Mouse (Mus musculus) limb, embryonic 15.5 days (tissue): ENCODE data around the gene Gm21988. TPM values are rescaled to one million over a fixed set of nuclear protein-coding genes. Genes with fewer than 3 reads are reported as not detected.
A peak's percentile ranks its signal among the peaks of the same experiment; 100 is the strongest.

ENCODE experiments used
- ATAC-seq: fragments of 200-750 bp; cut with Nextera tagmentation; 2 replicates; pipeline ENCODE4 v1.8.0; 2017; ENCODE audit warnings: low read depth, moderate TSS enrichment; ENCODE audit not compliant: insufficient number of reproducible peaks, low FRiP score, low TSS enrichment
- H3K27ac ChIP-seq: fragments of 300-500 bp; sonication (generic); 2 replicates; pipeline ENCODE4 v1.5.1; 2015; ENCODE audit warnings: moderate library complexity, mild to moderate bottlenecking, inconsistent platforms
- H3K27me3 ChIP-seq: fragments of 300-500 bp; sonication (generic); 2 replicates; pipeline ENCODE4 v1.6.1; 2015; ENCODE audit warnings: inconsistent platforms
- H3K36me3 ChIP-seq: fragments of 300-500 bp; sonication (generic); 2 replicates; pipeline ENCODE4 v1.6.1; 2015; ENCODE audit warnings: inconsistent platforms
- H3K4me1 ChIP-seq: fragments of 300-500 bp; sonication (generic); 2 replicates; pipeline ENCODE4 v1.6.1; 2015; ENCODE audit warnings: inconsistent platforms
- H3K4me2 ChIP-seq: fragments of 300-500 bp; sonication (generic); 2 replicates; pipeline ENCODE4 v1.6.1; 2015; ENCODE audit warnings: mild to moderate bottlenecking, inconsistent platforms
- H3K4me3 ChIP-seq: fragments of 300-500 bp; sonication (generic); 2 replicates; pipeline ENCODE4 v1.5.1; 2015; ENCODE audit warnings: mild to moderate bottlenecking, inconsistent platforms
- H3K9ac ChIP-seq: fragments of 300-500 bp; sonication (generic); 2 replicates; pipeline ENCODE4 v1.6.1; 2015; ENCODE audit warnings: inconsistent platforms
- H3K9me3 ChIP-seq: fragments of 300-500 bp; sonication (generic); 2 replicates; pipeline ENCODE4 v1.6.1; 2016; ENCODE audit warnings: inconsistent platforms
- WGBS: fragments of 180-500 bp; shearing (Covaris S2); methylation state at CpG from one replicate; pipeline ENCODE4 v1.1.7; 2015; 5-methylcytosine and 5-hydroxymethylcytosine counted together
- polyA plus RNA-seq: library from polyadenylated mRNA; unstranded; fragments of >200 nt; fragmentation: Nextera tagmentation; extraction: Ambion mirVana; gene quantifications from 2 replicates; pipeline ENCODE4 v1.2.1, GENCODE M21; 2015

Gene Gm21988
- polyA plus RNA-seq, 1 experiment from 2014 or later: 12.1 TPM

DNA sequence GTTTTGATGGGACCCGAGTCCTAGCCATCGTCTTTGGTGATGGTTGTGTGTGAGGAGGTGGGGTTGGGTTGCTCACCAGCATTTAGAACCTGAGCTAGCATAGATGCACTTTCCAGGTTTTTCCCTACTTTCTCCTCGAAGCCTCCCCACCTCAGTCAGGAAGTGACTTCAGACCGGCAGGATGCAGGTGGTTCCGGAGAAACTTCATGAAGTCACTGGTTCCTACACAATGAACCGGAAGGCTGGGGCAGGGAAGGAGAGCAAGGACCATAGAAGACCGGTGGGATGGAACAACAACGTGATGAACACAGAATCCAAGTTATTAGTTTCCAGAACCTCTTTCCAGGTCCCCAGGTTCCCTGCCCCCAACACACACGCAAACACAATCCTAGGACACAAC is 15.9 kb downstream of the Gm21988 start:
- no peak overlapping the region for H3K27ac ChIP-seq
- no peak overlapping the region for H3K4me3 ChIP-seq
- H3K9me3 ChIP-seq: no peaks in the 10 kb centered on the region
- no peak overlapping the region for H3K9ac ChIP-seq
- no peak for ATAC-seq
- H3K27me3 ChIP-seq: peaks cover 52% of the 10 kb centered on the region
- no peak overlapping the region for H3K4me2 ChIP-seq
- no peaks in the 10 kb centered on the region for H3K36me3 ChIP-seq
- WGBS: 76% methylated on average over 9 of the region's 9 CpGs
- peaks cover 41% of the 10 kb centered on the region for H3K4me1 ChIP-seq

- Histone ChIP-seq H3K27me3 (peaks cover 43% of the 10 kb centered on the region), H3K9ac (peak overlapping the region; percentile 44; the same call in 1 of the 2 replicates), H3K4me3 (peak overlapping the region; percentile 50), H3K36me3 (no peaks in the 10 kb centered on the region), H3K9me3 (no peaks in the 10 kb centered on the region), H3K4me1 (peaks cover 35% of the 10 kb centered on the region), H3K4me2 (peak overlapping the region; percentile 91), H3K27ac (peak overlapping the region; percentile 85)
- no peak for ATAC-seq
- 11% methylated on average over 14 of the region's 14 CpGs for WGBS
These were observed 17.8 kb downstream of the Gm21988 start for GRCm38 (mm10) chr11:70221603-70222500.

DNA sequence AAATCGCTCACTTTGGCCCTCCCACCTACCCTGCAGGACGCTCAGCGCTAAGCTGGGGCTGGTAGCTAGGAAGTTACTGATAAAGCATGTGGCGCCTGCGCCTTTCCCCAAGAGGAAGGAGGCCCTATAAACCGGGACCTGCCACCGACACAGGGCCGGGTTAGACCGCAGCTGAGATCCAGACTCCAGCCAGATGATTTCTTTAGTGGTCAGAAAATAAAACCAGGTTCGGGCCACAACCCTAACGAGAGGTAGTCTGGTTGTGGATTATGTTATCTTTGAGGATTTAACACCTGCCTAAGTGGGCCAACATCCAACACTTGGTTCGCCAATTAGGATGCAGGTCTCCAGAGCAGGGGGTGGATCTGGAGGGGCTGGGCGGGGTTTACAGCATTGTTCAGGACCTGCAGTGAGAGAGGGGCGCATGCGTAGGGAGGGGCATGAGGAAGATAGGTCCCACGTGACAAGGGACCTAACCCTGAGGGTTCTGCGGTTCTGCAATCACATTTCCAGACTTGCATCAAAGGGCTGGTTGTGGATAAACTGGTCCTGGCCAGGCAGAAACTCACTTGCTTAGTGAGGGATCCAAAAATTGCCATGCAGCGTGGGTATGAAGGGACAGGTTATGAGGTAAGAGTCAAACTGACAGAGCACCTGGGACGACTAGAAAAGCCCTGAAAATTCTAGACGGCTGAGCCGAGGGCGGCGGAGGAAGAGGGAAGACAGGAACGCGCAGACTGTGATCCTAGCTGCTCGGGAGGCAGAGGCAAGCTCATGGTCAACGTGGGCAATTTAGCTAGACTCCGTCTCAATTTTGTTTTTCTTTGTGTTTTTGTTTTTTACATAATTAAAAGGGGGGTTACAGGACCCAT is 18.7 kb downstream of the Gm21988 start, which contains the start of gene Slc16a13:
Slc16a13 (minus strand) TSS at position 334 of the 872 bp plus-strand sequence.
- ATAC-seq: peak; percentile 82; the same call in 1 of the 2 replicates
- H3K4me1 ChIP-seq: peaks cover 26% of the 10 kb centered on the region
- H3K4me3 ChIP-seq: peak within 1 kb of the TSS; percentile 50
- peak within 1 kb of the TSS; percentile 91 for H3K4me2 ChIP-seq
- H3K9me3 ChIP-seq: no peaks in the 10 kb centered on the region
- H3K27ac ChIP-seq: peak within 1 kb of the TSS; percentile 85
- H3K36me3 ChIP-seq: no peaks in the 10 kb centered on the region
- peaks cover 43% of the 10 kb centered on the region for H3K27me3 ChIP-seq
- peak within 1 kb of the TSS; percentile 47 for H3K9ac ChIP-seq
- WGBS: under 1% methylated on average over 28 of the region's 28 CpGs

DNA sequence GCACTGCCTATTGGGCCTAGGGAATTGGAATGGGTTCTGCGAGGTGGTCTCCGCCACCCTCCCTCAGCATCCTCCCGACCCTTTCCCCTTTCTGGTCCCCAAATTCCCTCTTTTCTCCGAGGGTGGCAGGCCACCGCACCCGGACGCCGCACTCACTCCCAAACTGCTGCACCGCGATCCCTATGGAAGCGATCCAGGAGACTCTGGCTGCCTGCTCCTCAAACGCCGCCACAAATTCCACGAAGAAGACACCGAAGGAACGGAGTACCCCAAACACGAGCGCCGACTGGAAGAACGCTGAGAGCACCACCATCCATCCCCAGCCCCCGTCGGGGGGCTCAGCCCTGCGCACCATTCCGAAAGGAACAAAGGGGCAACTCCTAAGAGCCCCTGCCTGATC is 19.3 kb downstream of the Gm21988 start:
- Histone ChIP-seq H3K27ac (peak overlapping the region; percentile 76), H3K4me1 (peaks cover 29% of the 10 kb centered on the region), H3K27me3 (peaks cover 43% of the 10 kb centered on the region), H3K9me3 (no peaks in the 10 kb centered on the region), H3K4me2 (peak overlapping the region; percentile 91), H3K36me3 (no peaks in the 10 kb centered on the region), H3K4me3 (peak overlapping the region; percentile 50), H3K9ac (peak overlapping the region; percentile 47)
- WGBS: 2% methylated on average over 24 of the region's 24 CpGs
- ATAC-seq: no peak

DNA sequence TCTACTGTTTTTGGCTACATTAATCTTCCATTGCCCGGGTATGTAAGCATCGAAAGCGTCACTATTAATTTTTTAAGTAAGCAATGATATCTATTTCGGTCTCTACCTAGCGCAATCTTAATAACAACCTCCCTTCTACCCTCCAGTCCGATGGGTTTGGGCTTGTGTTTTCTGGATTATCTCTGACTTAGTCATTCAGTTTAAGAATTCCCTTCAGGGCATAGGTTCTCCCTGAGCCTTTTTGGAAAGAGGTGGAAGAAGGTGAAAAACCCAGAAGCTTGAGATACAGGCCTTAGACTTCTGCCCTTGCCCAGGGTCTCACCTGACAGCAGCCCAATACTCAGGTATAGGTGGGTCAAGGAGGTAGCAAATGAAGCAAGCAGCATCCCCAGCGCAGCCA is 19.8 kb downstream of the Gm21988 start:
- Histone ChIP-seq H3K9me3 (no peaks in the 10 kb centered on the region), H3K27ac (peak overlapping the region; percentile 76), H3K9ac (0 out of 2 replicates have a peak overlapping the region, but pooled peaks have one; percentile 47), H3K36me3 (no peaks in the 10 kb centered on the region), H3K4me2 (peak overlapping the region; percentile 91), H3K27me3 (peaks cover 43% of the 10 kb centered on the region), H3K4me3 (peak overlapping the region; percentile 50), H3K4me1 (peaks cover 33% of the 10 kb centered on the region)
- 53% methylated on average over 7 of the region's 7 CpGs for WGBS
- no peak for ATAC-seq

DNA sequence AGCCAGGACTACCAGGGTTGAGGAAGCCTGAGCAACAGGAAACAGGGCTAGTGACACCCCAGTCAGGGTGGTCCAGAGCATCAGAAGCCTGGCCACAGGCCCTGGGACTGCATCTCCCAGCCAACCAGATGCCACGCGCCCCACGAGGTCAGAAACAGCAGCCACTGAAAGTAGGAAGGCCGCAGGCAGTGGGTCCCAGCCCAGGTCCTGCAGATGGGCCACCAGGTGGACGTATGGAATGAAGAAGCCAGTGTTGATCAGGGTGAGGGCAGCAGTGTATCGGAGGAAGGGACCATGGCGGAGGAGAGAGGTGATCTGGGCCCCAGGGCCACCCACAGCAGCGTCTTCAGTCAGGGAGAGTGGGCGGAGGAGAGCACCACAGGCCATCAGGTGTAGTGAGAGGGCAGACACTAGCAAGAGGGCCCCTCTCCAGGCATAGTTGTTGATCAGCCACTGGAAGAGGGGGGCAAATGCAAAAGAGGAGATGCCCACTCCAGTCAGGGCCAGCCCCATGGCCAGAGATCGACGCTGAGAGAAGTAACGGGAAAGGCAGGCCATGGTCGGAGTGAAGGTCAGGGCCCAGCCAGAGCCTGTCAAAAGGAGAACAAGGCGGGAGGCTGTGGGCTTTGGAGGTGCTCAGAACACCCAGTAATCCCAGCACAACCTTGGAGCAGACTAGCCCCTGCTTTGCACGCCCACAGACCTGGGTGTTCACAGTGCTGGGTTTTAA is 20.7 kb downstream of the Gm21988 start:
- no peak for ATAC-seq
- Histone ChIP-seq H3K27ac (no peak overlapping the region), H3K36me3 (no peaks in the 10 kb centered on the region), H3K4me3 (peak overlapping the region; percentile 4; the same call in 1 of the 2 replicates), H3K9me3 (no peaks in the 10 kb centered on the region), H3K4me1 (peaks cover 43% of the 10 kb centered on the region), H3K27me3 (peaks cover 44% of the 10 kb centered on the region), H3K9ac (no peak overlapping the region), H3K4me2 (peak overlapping the region; percentile 14; the same call in 1 of the 2 replicates)
- 88% methylated on average over 15 of the region's 15 CpGs for WGBS

- Histone ChIP-seq H3K4me1 (peaks cover 46% of the 10 kb centered on the region), H3K4me3 (no peak overlapping the region), H3K27me3 (peaks cover 47% of the 10 kb centered on the region), H3K9ac (no peak overlapping the region), H3K4me2 (no peak overlapping the region), H3K9me3 (no peaks in the 10 kb centered on the region), H3K36me3 (no peaks in the 10 kb centered on the region), H3K27ac (no peak overlapping the region)
- 89% methylated on average over 4 of the region's 4 CpGs for WGBS
- ATAC-seq: no peak
These were observed 21.6 kb downstream of the Gm21988 start for GRCm38 (mm10) chr11:70218039-70218438.

GRCm38 (mm10) chr11:70216103-70216502 is 23.5 kb downstream of the Gm21988 start:
- Histone ChIP-seq H3K9me3 (no peaks in the 10 kb centered on the region), H3K27ac (no peak overlapping the region), H3K36me3 (no peaks in the 10 kb centered on the region), H3K9ac (no peak overlapping the region), H3K27me3 (peaks cover 56% of the 10 kb centered on the region), H3K4me3 (no peak overlapping the region), H3K4me2 (no peak overlapping the region), H3K4me1 (peaks cover 39% of the 10 kb centered on the region)
- no peak for ATAC-seq
- WGBS: 59% methylated on average over 3 of the region's 3 CpGs

GRCm38 (mm10) chr11:70215301-70215700 is 24.3 kb downstream of the Gm21988 start:
- peaks cover 56% of the 10 kb centered on the region for H3K27me3 ChIP-seq
- peaks cover 32% of the 10 kb centered on the region for H3K4me1 ChIP-seq
- H3K36me3 ChIP-seq: no peaks in the 10 kb centered on the region
- no peak for ATAC-seq
- no peak overlapping the region for H3K4me2 ChIP-seq
- H3K4me3 ChIP-seq: no peak overlapping the region
- whole genome bisulfite sequencing: 16% methylated on average over 22 of the region's 22 CpGs
- no peak overlapping the region for H3K27ac ChIP-seq
- no peak overlapping the region for H3K9ac ChIP-seq
- no peaks in the 10 kb centered on the region for H3K9me3 ChIP-seq

DNA sequence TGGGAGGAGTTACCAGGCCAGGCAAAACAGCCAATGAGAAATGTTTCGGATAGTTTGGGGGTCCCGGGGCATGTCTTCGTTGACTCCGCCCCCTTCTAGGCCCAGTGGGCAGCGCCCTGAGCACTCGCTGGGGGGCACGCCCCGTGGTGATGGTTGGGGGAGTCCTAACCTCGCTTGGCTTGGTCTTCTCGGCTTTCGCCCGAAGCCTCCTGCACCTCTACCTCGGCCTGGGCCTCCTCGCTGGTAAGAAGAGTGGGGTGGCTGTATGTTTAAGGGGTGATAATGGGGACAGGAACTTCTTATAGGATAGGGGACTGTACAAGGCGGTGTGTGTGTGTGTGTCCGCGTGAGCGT is 24.8 kb downstream of the Gm21988 start:
- WGBS: 9% methylated on average over 18 of the region's 18 CpGs
- no peaks in the 10 kb centered on the region for H3K36me3 ChIP-seq
- H3K27ac ChIP-seq: no peak overlapping the region
- no peak for ATAC-seq
- no peaks in the 10 kb centered on the region for H3K9me3 ChIP-seq
- H3K4me2 ChIP-seq: peak overlapping the region; percentile 60
- peaks cover 56% of the 10 kb centered on the region for H3K27me3 ChIP-seq
- no peak overlapping the region for H3K9ac ChIP-seq
- H3K4me3 ChIP-seq: peak overlapping the region; percentile 33; the same call in 1 of the 2 replicates
- H3K4me1 ChIP-seq: peaks cover 28% of the 10 kb centered on the region

- H3K27ac ChIP-seq: no peak overlapping the region
- ATAC-seq: no peak
These were observed 25.3 kb downstream of the Gm21988 start for GRCm38 (mm10) chr11:70214191-70214855.

More at GRCm38 (mm10) chr11:70214191-70214855, 25.3 kb downstream of the Gm21988 start:
- 0 out of 2 replicates have a peak overlapping the region, but pooled peaks have one; percentile 23 for H3K9ac ChIP-seq
- H3K27me3 ChIP-seq: peaks cover 56% of the 10 kb centered on the region
- H3K4me1 ChIP-seq: peaks cover 28% of the 10 kb centered on the region
- H3K36me3 ChIP-seq: no peaks in the 10 kb centered on the region
- no peaks in the 10 kb centered on the region for H3K9me3 ChIP-seq
- H3K4me3 ChIP-seq: peak overlapping the region; percentile 33
- H3K4me2 ChIP-seq: peak overlapping the region; percentile 60
- WGBS: 1% methylated on average over 46 of the region's 46 CpGs
